Mouse (Mus musculus) intestine, embryonic 16.5 days (tissue): Measurements from ENCODE around the gene Pstpip1. TPM values are rescaled to one million over a fixed set of nuclear protein-coding genes. Genes with fewer than 3 reads are reported as not detected.

Experiments
- polyA plus RNA-seq: library from polyadenylated mRNA; unstranded; fragments of >200 nt; fragmentation: Nextera tagmentation; extraction: Ambion mirVana; gene quantifications from 2 replicates; pipeline ENCODE4 v1.2.1, GENCODE M21; 2015

Gene Pstpip1
- polyA plus RNA-seq, 1 experiment from 2014 or later: 2.3 TPM

Other genes starting within 250 kb of the Pstpip1 start
- 7.4 and 7.9 TPM in 2 replicates for gene Scaper, start 151.8 kb upstream of the Pstpip1 start, polyA plus RNA-seq
- gene 4930563M21Rik, start 79.4 kb upstream of the Pstpip1 start, polyA plus RNA-seq: not detected in 2 replicates
- 128 and 136 TPM in 2 replicates for gene Rcn2, start 48.1 kb upstream of the Pstpip1 start, polyA plus RNA-seq
- gene Tspan3, start 75.5 kb downstream of the Pstpip1 start, polyA plus RNA-seq: 389 and 416 TPM in 2 replicates